Mouse (Mus musculus) hindbrain, embryonic 15.5 days (tissue): ENCODE results near the gene Gpr152. TPM values are rescaled to one million over a fixed set of nuclear protein-coding genes. Genes with fewer than 3 reads are reported as not detected.
"Not testable (repeated sequence)": the region's sequence is repeated elsewhere in the genome, so short reads cannot be mapped to it uniquely, and the experiment has no call there.

ENCODE experiments used
- ATAC-seq: fragments of 200-750 bp; cut with Nextera tagmentation; 2 replicates; pipeline ENCODE4 v1.8.0; 2017; ENCODE audit warnings: low read depth, moderate number of reproducible peaks, moderate TSS enrichment; ENCODE audit not compliant: low FRiP score
- H3K27ac ChIP-seq: fragments of 300-500 bp; sonication (generic); replicated peaks from 2 replicates; pipeline ENCODE4 v1.5.1; 2015; ENCODE audit warnings: mild to moderate bottlenecking, inconsistent platforms
- H3K27me3 ChIP-seq: fragments of 300-500 bp; sonication (generic); 2 replicates; pipeline ENCODE4 v1.6.1; 2015; ENCODE audit warnings: control low read depth, inconsistent platforms
- H3K36me3 ChIP-seq: fragments of 300-500 bp; sonication (generic); 2 replicates; pipeline ENCODE4 v1.6.1; 2015; ENCODE audit warnings: control low read depth, inconsistent platforms
- H3K4me1 ChIP-seq: fragments of 300-500 bp; sonication (generic); replicated peaks from 2 replicates; pipeline ENCODE4 v1.6.1; 2015; ENCODE audit warnings: control low read depth, inconsistent platforms
- H3K4me2 ChIP-seq: fragments of 300-500 bp; sonication (generic); 2 replicates; pipeline ENCODE4 v1.6.1; 2015; ENCODE audit warnings: moderate library complexity, mild to moderate bottlenecking, inconsistent platforms
- H3K4me3 ChIP-seq: fragments of 300-500 bp; sonication (generic); 2 replicates; pipeline ENCODE4 v1.5.1; 2015; ENCODE audit warnings: mild to moderate bottlenecking, inconsistent platforms
- H3K9ac ChIP-seq: fragments of 300-500 bp; sonication (generic); 2 replicates; pipeline ENCODE4 v1.6.1; 2015; ENCODE audit warnings: inconsistent platforms
- H3K9me3 ChIP-seq: fragments of 300-500 bp; sonication (generic); 2 replicates; pipeline ENCODE4 v1.6.1; 2016; ENCODE audit warnings: control low read depth, inconsistent platforms
- WGBS: fragments of 180-500 bp; shearing (Covaris S2); methylation state at CpG from one replicate; pipeline ENCODE4 v1.1.7; 2015; 5-methylcytosine and 5-hydroxymethylcytosine counted together
- polyA plus RNA-seq: library from polyadenylated mRNA; unstranded; fragments of >200 nt; fragmentation: Nextera tagmentation; extraction: Ambion mirVana; gene quantifications from 2 replicates; pipeline ENCODE4 v1.2.1, GENCODE M21; 2015

The Gpr152 gene
- polyA plus RNA-seq, 1 experiment from 2014 or later, result 0.04 TPM

GRCm38 (mm10) chr19:4113186-4113805, 26.3 kb upstream of the Gpr152 start:
- 75% methylated on average over 13 of the region's 13 CpGs for WGBS
- ATAC-seq, result no peak
- Histone ChIP-seq H3K9me3 (no peaks in the 10 kb centered on the region), H3K4me1 (no peaks in the 10 kb centered on the region), H3K27ac (no peak overlapping the region), H3K36me3 (peaks cover 63% of the 10 kb centered on the region), H3K27me3 (no peaks in the 10 kb centered on the region), H3K4me2 (no peak overlapping the region), H3K4me3 (no peak overlapping the region), H3K9ac (no peak overlapping the region)

- H3K27ac ChIP-seq, result no peak overlapping the region
- H3K9me3 ChIP-seq, result no peaks in the 10 kb centered on the region
- no peak overlapping the region for H3K4me2 ChIP-seq
- H3K36me3 ChIP-seq, result peaks cover 63% of the 10 kb centered on the region
- no peak overlapping the region for H3K9ac ChIP-seq
- no peaks in the 10 kb centered on the region for H3K27me3 ChIP-seq
- no peak overlapping the region for H3K4me3 ChIP-seq
- H3K4me1 ChIP-seq, result no peaks in the 10 kb centered on the region
- 74% methylated on average over 5 of the region's 5 CpGs for WGBS
- ATAC-seq, result no peak
These were observed 25.8 kb upstream of the Gpr152 start for GRCm38 (mm10) chr19:4113806-4114230.

- Histone ChIP-seq H3K9me3 (no peaks in the 10 kb centered on the region), H3K4me2 (no peak overlapping the region), H3K4me3 (no peak overlapping the region), H3K27me3 (no peaks in the 10 kb centered on the region), H3K4me1 (no peaks in the 10 kb centered on the region), H3K36me3 (peaks cover 59% of the 10 kb centered on the region), H3K9ac (no peak overlapping the region), H3K27ac (no peak overlapping the region)
- WGBS, result 95% methylated on average over 10 of the region's 10 CpGs
- ATAC-seq, result no peak
These were observed 25.0 kb upstream of the Gpr152 start for GRCm38 (mm10) chr19:4114551-4114950.

- no peak for ATAC-seq
- H3K27ac ChIP-seq, result no peak overlapping the region
- no peaks in the 10 kb centered on the region; the same call in 1 of the 2 replicates for H3K4me1 ChIP-seq
- H3K9me3 ChIP-seq, result no peaks in the 10 kb centered on the region
- 92% methylated on average over 10 of the region's 10 CpGs for WGBS
- no peak overlapping the region for H3K4me3 ChIP-seq
- H3K36me3 ChIP-seq, result peaks cover 59% of the 10 kb centered on the region
- H3K27me3 ChIP-seq, result no peaks in the 10 kb centered on the region
- H3K9ac ChIP-seq, result no peak overlapping the region
- no peak overlapping the region for H3K4me2 ChIP-seq
These were observed 24.4 kb upstream of the Gpr152 start for GRCm38 (mm10) chr19:4115144-4115543.

- 84% methylated on average over 11 of the region's 11 CpGs for WGBS
- H3K27ac ChIP-seq, result no peak overlapping the region
- no peak for ATAC-seq
- no peaks in the 10 kb centered on the region for H3K9me3 ChIP-seq
- H3K4me1 ChIP-seq, result peaks cover 7% of the 10 kb centered on the region
- no peak overlapping the region for H3K4me2 ChIP-seq
- H3K9ac ChIP-seq, result no peak overlapping the region
- peaks cover 59% of the 10 kb centered on the region for H3K36me3 ChIP-seq
- H3K27me3 ChIP-seq, result no peaks in the 10 kb centered on the region
- H3K4me3 ChIP-seq, result no peak overlapping the region
These were observed 23.8 kb upstream of the Gpr152 start for GRCm38 (mm10) chr19:4115816-4116215.

GRCm38 (mm10) chr19:4117006-4117405, 22.6 kb upstream of the Gpr152 start:
- Histone ChIP-seq H3K27ac (no peak overlapping the region), H3K27me3 (no peaks in the 10 kb centered on the region), H3K9ac (no peak overlapping the region), H3K4me1 (peaks cover 8% of the 10 kb centered on the region), H3K36me3 (peaks cover 48% of the 10 kb centered on the region), H3K9me3 (no peaks in the 10 kb centered on the region), H3K4me2 (no peak overlapping the region), H3K4me3 (no peak overlapping the region)
- ATAC-seq, result no peak
- WGBS, result 96% methylated on average over 7 of the region's 7 CpGs

- Histone ChIP-seq H3K4me3 (no peak overlapping the region), H3K27ac (no peak overlapping the region), H3K9me3 (no peaks in the 10 kb centered on the region), H3K4me1 (peaks cover 8% of the 10 kb centered on the region), H3K9ac (no peak overlapping the region), H3K36me3 (peaks cover 36% of the 10 kb centered on the region), H3K27me3 (no peaks in the 10 kb centered on the region), H3K4me2 (no peak overlapping the region)
- 96% methylated on average over 2 of the region's 2 CpGs for WGBS
- ATAC-seq, result no peak
These were observed 21.2 kb upstream of the Gpr152 start for GRCm38 (mm10) chr19:4118350-4118749.

GRCm38 (mm10) chr19:4119716-4120487, 19.7 kb upstream of the Gpr152 start:
- Histone ChIP-seq H3K36me3 (peaks cover 25% of the 10 kb centered on the region), H3K4me2 (peak overlapping the region; percentile 53)

GRCm38 (mm10) chr19:4120496-4120895, 19.1 kb upstream of the Gpr152 start:
- no peak for ATAC-seq
- WGBS, result 96% methylated on average over 2 of the region's 2 CpGs
- Histone ChIP-seq H3K9me3 (no peaks in the 10 kb centered on the region), H3K9ac (no peak overlapping the region), H3K36me3 (peaks cover 19% of the 10 kb centered on the region), H3K4me1 (peaks cover 19% of the 10 kb centered on the region), H3K27me3 (no peaks in the 10 kb centered on the region), H3K4me3 (peak overlapping the region; percentile 54), H3K27ac (peak overlapping the region; percentile 92), H3K4me2 (peak overlapping the region; percentile 53)

More at GRCm38 (mm10) chr19:4119716-4120487, 19.7 kb upstream of the Gpr152 start:
- 88% methylated on average over 6 of the region's 6 CpGs for WGBS
- no peak overlapping the region for H3K9ac ChIP-seq
- H3K4me1 ChIP-seq, result peaks cover 15% of the 10 kb centered on the region
- H3K9me3 ChIP-seq, result no peaks in the 10 kb centered on the region
- no peak overlapping the region for H3K27ac ChIP-seq
- ATAC-seq, result no peak
- H3K27me3 ChIP-seq, result no peaks in the 10 kb centered on the region
- no peak overlapping the region; the same call in 1 of the 2 replicates for H3K4me3 ChIP-seq

- Histone ChIP-seq H3K9me3 (no peaks in the 10 kb centered on the region), H3K27me3 (no peaks in the 10 kb centered on the region), H3K36me3 (0 out of 2 replicates have a peak, but pooled peaks cover 13% of the 10 kb centered on the region), H3K9ac (peak overlapping the region; percentile 54), H3K4me1 (peaks cover 19% of the 10 kb centered on the region), H3K4me2 (peak overlapping the region; percentile 53), H3K4me3 (peak overlapping the region; percentile 54), H3K27ac (peak overlapping the region; percentile 92)
- WGBS, result 3% methylated on average over 38 of the region's 38 CpGs
- ATAC-seq, result peak; percentile 86
These were observed 18.3 kb upstream of the Gpr152 start for GRCm38 (mm10) chr19:4121097-4121805.

- not testable (repeated sequence) for H3K27me3 ChIP-seq, H3K36me3 ChIP-seq, H3K9ac ChIP-seq, ATAC-seq, H3K9me3 ChIP-seq
- 54% methylated on average over 6 of the region's 6 CpGs for WGBS
- H3K27ac ChIP-seq, result peak overlapping the region; percentile 92
- H3K4me1 ChIP-seq, result peaks cover 25% of the 10 kb centered on the region
- peak overlapping the region; percentile 54; the same call in 1 of the 2 replicates for H3K4me3 ChIP-seq
- peak overlapping the region; percentile 53 for H3K4me2 ChIP-seq
These were observed 17.7 kb upstream of the Gpr152 start for GRCm38 (mm10) chr19:4121896-4122295.
